Mouse (Mus musculus) E14TG2a.4 (cell line): ENCODE measurements at regions not wholly inside any gene's neighbourhood (a gene's known extent, or its start where the extent isn't known, plus 50 kb on each side); places are given as distances from the start of the nearest gene placed in this dataset.

ENCODE experiments used
- CTCF ChIP-seq: conservative IDR thresholded peaks from 2 replicates; pipeline ENCODE4 v1.5.1; 2014; ENCODE audit warnings: low read length
- NANOG ChIP-seq: IDR thresholded peaks from 2 replicates; pipeline ENCODE4 v1.6.1; 2014; ENCODE audit warnings: borderline replicate concordance, low read length, mixed read lengths
- POU5F1 ChIP-seq: IDR thresholded peaks from 2 replicates; pipeline ENCODE4 v1.6.1; 2014; ENCODE audit warnings: low read length, borderline replicate concordance

- TF ChIP-seq CTCF (no peak), POU5F1 (no peak), NANOG (no peak)
Measured at GRCm38 (mm10) chr10:118085046-118085983, 56.3 kb upstream of the Mdm1 start.
